Mouse (Mus musculus) kidney, postnatal 4 days (tissue): ENCODE measurements around the gene Zscan10.
A peak's percentile ranks its signal among the peaks of the same experiment; 100 is the strongest.

Experiments
- DNase-seq, 2 experiments: peaks; one replicate each; pipeline ENCODE4 v3.0.0; 2021; ENCODE audit warnings: mixed read lengths in 2 of 2

Gene Zscan10

GRCm38 (mm10) chr17:23600641-23601622 is at the start of gene Zscan10:
TSS of gene Zscan10 (plus strand) at chr17:23600856.
- no peak for DNase-seq

- no peak for DNase-seq
Observed at GRCm38 (mm10) chr17:23550856-23551255, 49.8 kb upstream of the Zscan10 start.

GRCm38 (mm10) chr17:23551416-23551815 is 49.2 kb upstream of the Zscan10 start:
- no peak for DNase-seq

GRCm38 (mm10) chr17:23551963-23552362 is 48.7 kb upstream of the Zscan10 start:
- no peak for DNase-seq

- no peak for DNase-seq
Observed at GRCm38 (mm10) chr17:23552896-23553633, 47.6 kb upstream of the Zscan10 start.

GRCm38 (mm10) chr17:23553634-23554120 is 47.0 kb upstream of the Zscan10 start:
- DNase-seq = no peak

- no peak for DNase-seq
Observed at GRCm38 (mm10) chr17:23554321-23554720, 46.3 kb upstream of the Zscan10 start.

GRCm38 (mm10) chr17:23555243-23555916 is 45.3 kb upstream of the Zscan10 start:
- DNase-seq = no peak

GRCm38 (mm10) chr17:23559767-23560166 is 40.9 kb upstream of the Zscan10 start:
- DNase-seq = peak; percentile 76 to 79

GRCm38 (mm10) chr17:23563595-23564367 is 36.9 kb upstream of the Zscan10 start, which contains the start of gene Zfp213:
TSS of gene Zfp213 (minus strand) at chr17:23564238.
- DNase-seq = peak; percentile 95 to 97

GRCm38 (mm10) chr17:23564368-23564715 is 36.3 kb upstream of the Zscan10 start:
- no peak for DNase-seq

GRCm38 (mm10) chr17:23566787-23567186 is 33.9 kb upstream of the Zscan10 start:
- no peak for DNase-seq

- no peak for DNase-seq
Observed at GRCm38 (mm10) chr17:23568370-23568769, 32.3 kb upstream of the Zscan10 start.

- DNase-seq = peak; percentile 60 to 71
Observed at GRCm38 (mm10) chr17:23570017-23570416, 30.6 kb upstream of the Zscan10 start.

- peak in 1 of 2 experiments; percentile 42 for DNase-seq
Observed at GRCm38 (mm10) chr17:23571084-23571483, 29.6 kb upstream of the Zscan10 start.

- DNase-seq = no peak
Observed at GRCm38 (mm10) chr17:23572059-23572458, 28.6 kb upstream of the Zscan10 start.

GRCm38 (mm10) chr17:23574130-23574529 is 26.5 kb upstream of the Zscan10 start:
- DNase-seq = no peak

- no peak for DNase-seq
Observed at GRCm38 (mm10) chr17:23575951-23576552, 24.6 kb upstream of the Zscan10 start.

GRCm38 (mm10) chr17:23584786-23585185 is 15.9 kb upstream of the Zscan10 start:
- DNase-seq = no peak

- peak; percentile 69 to 80 for DNase-seq
Observed at GRCm38 (mm10) chr17:23585721-23586491, 14.8 kb upstream of the Zscan10 start.

GRCm38 (mm10) chr17:23587253-23587652 is 13.4 kb upstream of the Zscan10 start:
- no peak for DNase-seq
